Mouse (Mus musculus): Measurements from ENCODE around the gene D17H6S53E. TPM values are rescaled to one million over a fixed set of nuclear protein-coding genes. Genes with fewer than 3 reads are reported as not detected.
A peak's percentile ranks its signal among the peaks of the same experiment; 100 is the strongest.

D17H6S53E gene
- polyA plus RNA-seq, 1 experiment from 2014 or later, result 3.1 TPM

- Histone ChIP-seq H3K27ac (peak overlapping the region; percentile 92), H3K4me1 (replicated peaks) (peaks cover 64% of the 10 kb centered on the region), H3K4me2 (no peak overlapping the region), H3K4me3 (replicated peaks) (no peak overlapping the region), H3K27me3 (no peaks in the 10 kb centered on the region), H3K36me3 (peaks cover 56% of the 10 kb centered on the region), H3K9ac (peak overlapping the region; percentile 67), H3K9me3 (replicated peaks) (no peaks in the 10 kb centered on the region)
- ATAC-seq (ENCODE audit: low read depth), result no peak
- WGBS (ENCODE audit: insufficient replicate concordance), result 53% methylated on average over 6 of the region's 6 CpGs
- DNase-seq, result no peak
Observed at GRCm38 (mm10) chr17:35103221-35103690, 22.9 kb upstream of the D17H6S53E start.

GRCm38 (mm10) chr17:35104079-35104478, 22.1 kb upstream of the D17H6S53E start:
- Histone ChIP-seq H3K36me3 (peaks cover 48% of the 10 kb centered on the region), H3K4me1 (replicated peaks) (peaks cover 64% of the 10 kb centered on the region), H3K27ac (peak overlapping the region; percentile 92), H3K9ac (peak overlapping the region; percentile 67), H3K4me2 (peak overlapping the region; percentile 48), H3K4me3 (replicated peaks) (peak overlapping the region; percentile 7), H3K27me3 (no peaks in the 10 kb centered on the region), H3K9me3 (replicated peaks) (no peaks in the 10 kb centered on the region)
- 65% methylated on average over 7 of the region's 7 CpGs for WGBS (ENCODE audit: insufficient replicate concordance)
- DNase-seq (no peak), ATAC-seq (ENCODE audit: low read depth) (no peak)

- peak overlapping the region; percentile 48 for H3K4me2 ChIP-seq
- DNase-seq (peak; percentile 76), ATAC-seq (ENCODE audit: low read depth) (peak; percentile 89)
- WGBS (ENCODE audit: insufficient replicate concordance), result 20% methylated on average over 6 of the region's 6 CpGs
- peak overlapping the region; percentile 67 for H3K9ac ChIP-seq
- no peaks in the 10 kb centered on the region for H3K9me3 ChIP-seq (replicated peaks)
- no peaks in the 10 kb centered on the region for H3K27me3 ChIP-seq
- peak overlapping the region; percentile 7; the same call in 1 of the 2 replicates for H3K4me3 ChIP-seq (replicated peaks)
- peaks cover 64% of the 10 kb centered on the region for H3K4me1 ChIP-seq (replicated peaks)
- peaks cover 41% of the 10 kb centered on the region for H3K36me3 ChIP-seq
- peak overlapping the region; percentile 92 for H3K27ac ChIP-seq
Observed at GRCm38 (mm10) chr17:35104754-35105153, 21.4 kb upstream of the D17H6S53E start.

GRCm38 (mm10) chr17:35105740-35106389, 20.3 kb upstream of the D17H6S53E start:
- H3K4me3 ChIP-seq (replicated peaks), result no peak overlapping the region
- H3K9me3 ChIP-seq (replicated peaks), result no peaks in the 10 kb centered on the region
- no peaks in the 10 kb centered on the region for H3K27me3 ChIP-seq
- DNase-seq, result peak; percentile 40
- peak overlapping the region; percentile 92 for H3K27ac ChIP-seq
- peaks cover 30% of the 10 kb centered on the region for H3K36me3 ChIP-seq
- peak overlapping the region; percentile 67 for H3K9ac ChIP-seq
- H3K4me1 ChIP-seq (replicated peaks), result peaks cover 54% of the 10 kb centered on the region
- no peak; the same call in 1 of the 2 replicates for ATAC-seq (ENCODE audit: low read depth)
- H3K4me2 ChIP-seq, result peak overlapping the region; percentile 18
- 26% methylated on average over 13 of the region's 13 CpGs for WGBS (ENCODE audit: insufficient replicate concordance)

- H3K36me3 ChIP-seq, result peaks cover 23% of the 10 kb centered on the region
- H3K9ac ChIP-seq, result peak overlapping the region; percentile 67; the same call in 1 of the 2 replicates
- H3K4me1 ChIP-seq (replicated peaks), result peaks cover 49% of the 10 kb centered on the region
- DNase-seq (no peak), ATAC-seq (ENCODE audit: low read depth) (no peak)
- no peak overlapping the region for H3K4me3 ChIP-seq (replicated peaks)
- 53% methylated on average over 3 of the region's 3 CpGs for WGBS (ENCODE audit: insufficient replicate concordance)
- no peak overlapping the region for H3K4me2 ChIP-seq
- H3K9me3 ChIP-seq (replicated peaks), result no peaks in the 10 kb centered on the region
- H3K27me3 ChIP-seq, result no peaks in the 10 kb centered on the region
- no peak overlapping the region for H3K27ac ChIP-seq
Observed at GRCm38 (mm10) chr17:35106522-35106921, 19.7 kb upstream of the D17H6S53E start.

- H3K4me2 ChIP-seq, result no peak within 1 kb of the TSS
Observed at GRCm38 (mm10) chr17:35108097-35108496, 18.1 kb upstream of the D17H6S53E start, which contains the start of gene Ly6g5c. Ly6g5c (plus strand) TSS chr17:35108279.

GRCm38 (mm10) chr17:35111774-35112173, 14.4 kb upstream of the D17H6S53E start:
- Histone ChIP-seq H3K9ac (no peak overlapping the region), H3K9me3 (replicated peaks) (no peaks in the 10 kb centered on the region), H3K4me2 (no peak overlapping the region), H3K27ac (no peak overlapping the region), H3K36me3 (peaks cover 30% of the 10 kb centered on the region), H3K27me3 (no peaks in the 10 kb centered on the region), H3K4me3 (replicated peaks) (no peak overlapping the region), H3K4me1 (replicated peaks) (0 out of 2 replicates have a peak, but pooled peaks cover 4% of the 10 kb centered on the region)
- DNase-seq (no peak), ATAC-seq (ENCODE audit: low read depth) (no peak)
- WGBS (ENCODE audit: insufficient replicate concordance), result 71% methylated on average over 9 of the region's 9 CpGs

More at GRCm38 (mm10) chr17:35108097-35108496, 18.1 kb upstream of the D17H6S53E start, which contains the start of gene Ly6g5c:
- Histone ChIP-seq H3K9me3 (replicated peaks) (no peaks in the 10 kb centered on the region), H3K27me3 (no peaks in the 10 kb centered on the region), H3K9ac (no peak within 1 kb of the TSS), H3K27ac (no peak within 1 kb of the TSS), H3K36me3 (peaks cover 8% of the 10 kb centered on the region), H3K4me3 (replicated peaks) (no peak within 1 kb of the TSS), H3K4me1 (replicated peaks) (peaks cover 33% of the 10 kb centered on the region)
- 78% methylated on average over 6 of the region's 6 CpGs for WGBS (ENCODE audit: insufficient replicate concordance)
- ATAC-seq (ENCODE audit: low read depth) (no peak), DNase-seq (no peak)

GRCm38 (mm10) chr17:35115046-35116019, 10.8 kb upstream of the D17H6S53E start, which contains the start of gene Ly6g5b:
Ly6g5b (minus strand) TSS chr17:35115428.
- H3K9ac ChIP-seq, result no peak within 1 kb of the TSS
- no peak within 1 kb of the TSS; the same call in 1 of the 2 replicates for H3K27ac ChIP-seq
- H3K4me1 ChIP-seq (replicated peaks), result peaks cover 21% of the 10 kb centered on the region
- no peaks in the 10 kb centered on the region for H3K27me3 ChIP-seq
- H3K4me3 ChIP-seq (replicated peaks), result no peak within 1 kb of the TSS
- ATAC-seq (ENCODE audit: low read depth), result no peak
- no peaks in the 10 kb centered on the region for H3K9me3 ChIP-seq (replicated peaks)
- peaks cover 57% of the 10 kb centered on the region for H3K36me3 ChIP-seq
- no peak within 1 kb of the TSS for H3K4me2 ChIP-seq
- WGBS (ENCODE audit: insufficient replicate concordance), result 77% methylated on average over 8 of the region's 8 CpGs
- no peak for DNase-seq

GRCm38 (mm10) chr17:35120745-35121142, 5.4 kb upstream of the D17H6S53E start:
- Histone ChIP-seq H3K9me3 (replicated peaks) (no peaks in the 10 kb centered on the region), H3K27me3 (no peaks in the 10 kb centered on the region), H3K9ac (peak overlapping the region; percentile 97), H3K4me1 (replicated peaks) (peaks cover 49% of the 10 kb centered on the region), H3K4me2 (peak overlapping the region; percentile 97), H3K27ac (peak overlapping the region; percentile 84), H3K36me3 (peaks cover 57% of the 10 kb centered on the region), H3K4me3 (replicated peaks) (peak overlapping the region; percentile 96)
- WGBS (ENCODE audit: insufficient replicate concordance), result under 1% methylated on average over 33 of the region's 33 CpGs
- no peak for DNase-seq
- ATAC-seq (ENCODE audit: low read depth), result peak; percentile 3; the same call in 1 of the 2 replicates

GRCm38 (mm10) chr17:35121143-35121799, 4.9 kb upstream of the D17H6S53E start, which contains the start of gene Gpank1:
Gpank1 (plus strand) TSS chr17:35121455.
- Histone ChIP-seq H3K4me1 (replicated peaks) (peaks cover 51% of the 10 kb centered on the region), H3K9me3 (replicated peaks) (no peaks in the 10 kb centered on the region), H3K36me3 (peaks cover 52% of the 10 kb centered on the region), H3K27me3 (no peaks in the 10 kb centered on the region), H3K27ac (peak within 1 kb of the TSS; percentile 93), H3K4me3 (replicated peaks) (peak within 1 kb of the TSS; percentile 96), H3K9ac (peak within 1 kb of the TSS; percentile 97), H3K4me2 (peak within 1 kb of the TSS; percentile 97)
- DNase-seq, result peak; percentile 96
- ATAC-seq (ENCODE audit: low read depth), result peak; percentile 94
- under 1% methylated on average over 50 of the region's 50 CpGs for WGBS (ENCODE audit: insufficient replicate concordance)
